23 mouse cellular contexts compared by ENCODE assay signal in the genomic region with DNA sequence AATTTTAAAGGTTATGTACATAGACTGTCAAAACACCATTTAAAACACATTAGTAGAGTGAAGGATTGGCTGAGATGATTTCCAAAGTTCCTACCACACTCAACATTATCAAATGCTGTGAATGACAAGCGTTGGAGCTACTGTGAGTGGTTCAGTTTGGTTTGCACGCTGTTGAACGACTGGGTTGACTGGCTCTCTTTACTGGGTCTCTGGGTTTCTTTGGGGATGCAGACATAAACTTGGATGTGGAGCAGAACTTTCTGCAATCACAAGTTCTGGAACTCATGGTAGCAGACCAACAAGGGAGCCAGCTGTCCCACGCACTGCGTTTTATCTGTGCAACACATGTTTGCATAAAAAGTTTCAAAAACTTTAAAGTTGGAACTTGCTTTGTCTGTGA.
"Had no signal": no experiment of that assay in that cellular context is flagged by ENCODE, and none has a peak within 500 bp of the region (broad histone marks: within the 10 kb centered on the region; RNA-seq: fewer than 3 reads in every experiment).

No protein-coding gene starts in this region.

- H3K4me2 ChIP-seq: limb, embryonic 13.5 days; liver, embryonic 12.5 days; liver, embryonic 15.5 days; midbrain, embryonic 15.5 days; neural tube, embryonic 12.5 days; neural tube, embryonic 15.5 days had no signal

- H3K9ac ChIP-seq: limb, embryonic 13.5 days; liver, embryonic 12.5 days; liver, embryonic 15.5 days; midbrain, embryonic 15.5 days; neural tube, embryonic 12.5 days; neural tube, embryonic 15.5 days had no signal

- ATAC-seq: liver, embryonic 12.5 days; midbrain, embryonic 15.5 days had no signal

- H3K4me1 ChIP-seq: limb, embryonic 13.5 days; liver, embryonic 12.5 days; liver, embryonic 15.5 days; megakaryocyte, embryonic 14.5 days had no signal

- H3K9me3 ChIP-seq: limb, embryonic 10.5 days; limb, embryonic 13.5 days; liver, embryonic 12.5 days; liver, embryonic 15.5 days; midbrain, embryonic 10.5 days; midbrain, embryonic 15.5 days; neural tube, embryonic 12.5 days; neural tube, embryonic 15.5 days had no signal

- H3K27ac ChIP-seq: kidney, postnatal 0 days; layer of hippocampus, adult 2 months; limb, embryonic 10.5 days; limb, embryonic 13.5 days; liver, embryonic 12.5 days; liver, embryonic 15.5 days; midbrain, embryonic 10.5 days; midbrain, embryonic 15.5 days; neural tube, embryonic 12.5 days; neural tube, embryonic 15.5 days; stomach, postnatal 0 days had no signal

- DNase-seq: kidney, adult 2 months; kidney, postnatal 25 days; layer of hippocampus, adult 9-11 months; liver; lung, adult 2 months; right cerebral cortex, adult 18-20 months; right cerebral cortex, postnatal 14 days; right cerebral cortex, postnatal 4 days; thymus, adult 2 months; thymus, postnatal 14 days; thymus, postnatal 4 days had no signal

- H3K27me3 ChIP-seq: limb, embryonic 13.5 days; liver, embryonic 12.5 days; liver, embryonic 15.5 days; megakaryocyte, embryonic 14.5 days; midbrain, embryonic 15.5 days; neural tube, embryonic 12.5 days; neural tube, embryonic 15.5 days had no signal

- H3K4me3 ChIP-seq: layer of hippocampus, adult 2 months; limb, embryonic 10.5 days; limb, embryonic 13.5 days; liver, embryonic 12.5 days; liver, embryonic 15.5 days; megakaryocyte, embryonic 14.5 days; midbrain, embryonic 10.5 days; midbrain, embryonic 15.5 days; neural tube, embryonic 12.5 days; neural tube, embryonic 15.5 days had no signal

- H3K36me3 ChIP-seq: limb, embryonic 10.5 days; limb, embryonic 13.5 days; liver, embryonic 12.5 days; liver, embryonic 15.5 days; midbrain, embryonic 10.5 days; midbrain, embryonic 15.5 days; neural tube, embryonic 12.5 days; neural tube, embryonic 15.5 days had no signal
